8 mouse cellular contexts compared by ENCODE assay signal in genomic region chr19:24898737-24899577, GRCm38 (mm10). TPM values are rescaled to one million over a fixed set of nuclear protein-coding genes. Genes with fewer than 3 reads are reported as not detected.
DNase-seq lines count a peak whose midpoint lies in the region; ATAC-seq and TF ChIP-seq lines count a peak whose summit lies in the region.

No protein-coding gene starts in this region.

- no peak overlapping the region for H3K9ac ChIP-seq in lung, embryonic 14.5 days
- H3K9ac ChIP-seq in embryonic facial prominence, embryonic 15.5 days: no peak overlapping the region
- no peak overlapping the region for H3K9ac ChIP-seq in intestine, postnatal 0 days (ENCODE audit: low read depth, low read length)
- no peak overlapping the region for H3K9ac ChIP-seq in neural tube, embryonic 15.5 days (replicated peaks)

- no peaks in the 10 kb centered on the region for H3K36me3 ChIP-seq in lung, embryonic 14.5 days (ENCODE audit: insufficient read depth)
- no peaks in the 10 kb centered on the region for H3K36me3 ChIP-seq in embryonic facial prominence, embryonic 15.5 days
- H3K36me3 ChIP-seq in intestine, postnatal 0 days (ENCODE audit: control insufficient read depth, insufficient read depth): no peaks in the 10 kb centered on the region
- H3K36me3 ChIP-seq in neural tube, embryonic 15.5 days: no peaks in the 10 kb centered on the region

- H3K9me3 ChIP-seq in lung, embryonic 14.5 days (ENCODE audit: low read depth, low read length): no peaks in the 10 kb centered on the region
- no peaks in the 10 kb centered on the region for H3K9me3 ChIP-seq in embryonic facial prominence, embryonic 15.5 days (replicated peaks)
- H3K9me3 ChIP-seq in intestine, postnatal 0 days (ENCODE audit: control insufficient read depth): no peaks in the 10 kb centered on the region
- H3K9me3 ChIP-seq in neural tube, embryonic 15.5 days (replicated peaks): no peaks in the 10 kb centered on the region

- no peaks in the 10 kb centered on the region for H3K4me1 ChIP-seq in lung, embryonic 14.5 days (ENCODE audit: insufficient read depth)
- H3K4me1 ChIP-seq in embryonic facial prominence, embryonic 15.5 days: peaks cover 27% of the 10 kb centered on the region
- no peaks in the 10 kb centered on the region for H3K4me1 ChIP-seq in intestine, postnatal 0 days (replicated peaks; ENCODE audit: control insufficient read depth, insufficient read depth, low read length)
- H3K4me1 ChIP-seq in neural tube, embryonic 15.5 days: peaks cover 26% of the 10 kb centered on the region

- 5% methylated on average over 34 of the region's 34 CpGs for WGBS in lung, embryonic 14.5 days
- 3% methylated on average over 34 of the region's 34 CpGs for WGBS in embryonic facial prominence, embryonic 15.5 days
- WGBS in intestine, postnatal 0 days: 4% methylated on average over 34 of the region's 34 CpGs
- WGBS in neural tube, embryonic 15.5 days: 2% methylated on average over 34 of the region's 34 CpGs

- no peak for TF ChIP-seq CTCF in lung, embryonic 14.5 days (IDR thresholded peaks at IDR 0.05; ENCODE audit: low read depth)
- TF ChIP-seq CTCF in intestine, postnatal 0 days (IDR thresholded peaks at IDR 0.05; ENCODE audit: low read depth): no peak

- H3K4me2 ChIP-seq in lung, embryonic 14.5 days: peak overlapping the region; percentile 65
- H3K4me2 ChIP-seq in embryonic facial prominence, embryonic 15.5 days (replicated peaks): peak overlapping the region; percentile 66
- H3K4me2 ChIP-seq in intestine, postnatal 0 days (replicated peaks; ENCODE audit: low read depth): no peak overlapping the region
- peak overlapping the region; percentile 68 for H3K4me2 ChIP-seq in neural tube, embryonic 15.5 days

- no peak overlapping the region for H3K27ac ChIP-seq in lung, embryonic 14.5 days (ENCODE audit: low read depth)
- H3K27ac ChIP-seq in embryonic facial prominence, embryonic 15.5 days (replicated peaks): no peak overlapping the region
- H3K27ac ChIP-seq in intestine, postnatal 0 days (ENCODE audit: low read depth, low read length): no peak overlapping the region
- H3K27ac ChIP-seq in neural tube, embryonic 15.5 days (replicated peaks): no peak overlapping the region

- H3K4me3 ChIP-seq in lung, embryonic 14.5 days (ENCODE audit: low read depth, low read length): peak overlapping the region; percentile 39; the same call in 1 of the 2 replicates
- H3K4me3 ChIP-seq in embryonic facial prominence, embryonic 15.5 days (replicated peaks): peak overlapping the region; percentile 44
- H3K4me3 ChIP-seq in intestine, postnatal 0 days (ENCODE audit: low read depth, low read length): peak overlapping the region; percentile 37
- peak overlapping the region; percentile 35 for H3K4me3 ChIP-seq in neural tube, embryonic 15.5 days (replicated peaks)

- ATAC-seq in lung, embryonic 14.5 days (ENCODE audit: insufficient read depth): no peak
- no peak for ATAC-seq in embryonic facial prominence, embryonic 15.5 days (ENCODE audit: insufficient number of reproducible peaks, low FRiP score, low TSS enrichment, low read depth)
- no peak for ATAC-seq in intestine, postnatal 0 days
- no peak for ATAC-seq in neural tube, embryonic 15.5 days (ENCODE audit: low FRiP score)

- H3K27me3 ChIP-seq in lung, embryonic 14.5 days (ENCODE audit: insufficient read depth, low read length): peaks cover 79% of the 10 kb centered on the region
- peaks cover 80% of the 10 kb centered on the region for H3K27me3 ChIP-seq in embryonic facial prominence, embryonic 15.5 days
- peaks cover 78% of the 10 kb centered on the region for H3K27me3 ChIP-seq in intestine, postnatal 0 days (replicated peaks; ENCODE audit: control insufficient read depth, insufficient read depth, low read length)
- peaks cover 81% of the 10 kb centered on the region for H3K27me3 ChIP-seq in neural tube, embryonic 15.5 days (replicated peaks)

- peak; percentile 41 for DNase-seq in lung, embryonic 14.5 days
- no peak for DNase-seq in lung, postnatal 14 days
- no peak for DNase-seq in layer of hippocampus, postnatal 25 days (ENCODE audit: extremely low spot score in 1 of 2, low spot score in 1 of 2)
- DNase-seq in frontal cortex, adult 2 months (ENCODE audit: extremely low spot score in 1 of 2, low spot score in 1 of 2): no peak
- no peak for DNase-seq in adrenal gland, postnatal 10 days

RNA-seq across cellular contexts. Expression of gene Foxd4, which starts 2.0 kb away (rescaled TPM):
- polyA plus RNA-seq in lung, embryonic 14.5 days (2014; fragmentation: Nextera tagmentation; extraction: Ambion mirVana): not detected in 2 replicates
- polyA plus RNA-seq in embryonic facial prominence, embryonic 15.5 days (2015; fragmentation: Nextera tagmentation; extraction: Ambion mirVana): not detected in 2 replicates
- not detected in 2 replicates for polyA plus RNA-seq in intestine, postnatal 0 days (2015; fragmentation: Nextera tagmentation; extraction: Ambion mirVana)
- not detected in 2 replicates for polyA plus RNA-seq in neural tube, embryonic 15.5 days (2015; fragmentation: Nextera tagmentation; extraction: Ambion mirVana)
- not detected for total RNA-seq in layer of hippocampus, postnatal 25 days (2021)
- not detected in 2 replicates for polyA plus RNA-seq in frontal cortex, adult 2 months (2012; rRNA removed)
- not detected for total RNA-seq in adrenal gland, postnatal 10 days (2021)

RNA-seq across cellular contexts. Expression of gene Gm10053, which starts 23.5 kb away (rescaled TPM):
- polyA plus RNA-seq in lung, embryonic 14.5 days (2014; fragmentation: Nextera tagmentation; extraction: Ambion mirVana): 235 and 240 TPM in 2 replicates
- polyA plus RNA-seq in embryonic facial prominence, embryonic 15.5 days (2015; fragmentation: Nextera tagmentation; extraction: Ambion mirVana): 182 and 192 TPM in 2 replicates
- 473 and 580 TPM in 2 replicates for polyA plus RNA-seq in intestine, postnatal 0 days (2015; fragmentation: Nextera tagmentation; extraction: Ambion mirVana)
- 322 and 341 TPM in 2 replicates for polyA plus RNA-seq in neural tube, embryonic 15.5 days (2015; fragmentation: Nextera tagmentation; extraction: Ambion mirVana)
- total RNA-seq in layer of hippocampus, postnatal 25 days (2021): 100 to 1,000 TPM; 189 to 216 TPM
- 104 and 113 TPM in 2 replicates for polyA plus RNA-seq in frontal cortex, adult 2 months (2012; rRNA removed)
- 100 to 1,000 TPM; 680 to 715 TPM for total RNA-seq in adrenal gland, postnatal 10 days (2021)

RNA-seq across cellular contexts. Expression of gene Pgm5, which starts 37.3 kb away (rescaled TPM):
- polyA plus RNA-seq in lung, embryonic 14.5 days (2014; fragmentation: Nextera tagmentation; extraction: Ambion mirVana): 2.7 and 2.9 TPM in 2 replicates
- polyA plus RNA-seq in embryonic facial prominence, embryonic 15.5 days (2015; fragmentation: Nextera tagmentation; extraction: Ambion mirVana): 6.5 and 8.8 TPM in 2 replicates
- polyA plus RNA-seq in intestine, postnatal 0 days (2015; fragmentation: Nextera tagmentation; extraction: Ambion mirVana): 3.3 and 3.5 TPM in 2 replicates
- polyA plus RNA-seq in neural tube, embryonic 15.5 days (2015; fragmentation: Nextera tagmentation; extraction: Ambion mirVana): 1.2 and 4.2 TPM in 2 replicates
- 1 to 10 TPM; 3.2 to 3.6 TPM for total RNA-seq in layer of hippocampus, postnatal 25 days (2021)
- polyA plus RNA-seq in frontal cortex, adult 2 months (2012; rRNA removed): 2.5 and 3.4 TPM in 2 replicates
- total RNA-seq in adrenal gland, postnatal 10 days (2021): 10 to 100 TPM; 47.4 to 48.7 TPM
